Comparison of ENCODE assay signal across 9 mouse cellular contexts in the genomic region with DNA sequence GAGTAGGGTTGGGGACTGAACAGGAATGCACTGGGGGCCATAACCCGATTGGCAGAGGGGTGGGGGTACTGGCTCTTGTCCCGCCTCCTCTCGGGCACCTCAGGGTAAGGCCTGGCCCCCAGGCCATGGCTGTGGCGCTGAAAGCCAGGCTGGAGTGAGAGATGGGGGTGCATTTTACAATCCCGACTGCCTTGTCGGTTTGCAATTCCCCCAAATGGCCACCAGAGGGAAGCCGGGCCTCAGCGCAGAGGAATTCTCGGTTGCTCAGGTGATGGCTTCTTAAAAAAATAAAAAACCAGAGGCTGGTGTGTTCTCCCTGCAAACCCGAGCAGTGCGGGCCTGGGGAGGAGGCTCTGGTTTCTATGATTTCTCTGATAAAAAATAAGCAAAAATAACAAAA. TPM values are rescaled to one million over a fixed set of nuclear protein-coding genes. Genes with fewer than 3 reads are reported as not detected.
A peak's percentile ranks its signal among the peaks of the same experiment; 100 is the strongest.
DNase-seq lines count a peak whose midpoint lies in the region; ATAC-seq and TF ChIP-seq lines count a peak whose summit lies in the region.
"Had no signal": no experiment of that assay in that cellular context is flagged by ENCODE, and none has a peak within 500 bp of the region (broad histone marks: within the 10 kb centered on the region; RNA-seq: fewer than 3 reads in every experiment).

No protein-coding gene starts in this region.

- no peak overlapping the region for H3K4me3 ChIP-seq in forebrain, embryonic 11.5 days (ENCODE audit: low read depth, low read length)
- H3K4me3 ChIP-seq in forebrain, embryonic 13.5 days: no peak overlapping the region
- no peak overlapping the region for H3K4me3 ChIP-seq in spleen, adult 2 months (ENCODE audit: extremely low read depth, insufficient read depth, insufficient read length)
- no peak overlapping the region for H3K4me3 ChIP-seq in hindbrain, postnatal 0 days (ENCODE audit: low read length)
- H3K4me3 ChIP-seq: heart, embryonic 15.5 days had no signal

- peak; percentile 77 for DNase-seq in forebrain, embryonic 11.5 days (ENCODE audit: low spot score)
- peak in 1 of 2 experiments; percentile 46 for DNase-seq in spleen, adult 2 months (ENCODE audit: low read depth in 1 of 2, low spot score in 2 of 2)
- no peak for DNase-seq in spleen, postnatal 14 days (ENCODE audit: low spot score in 2 of 2)
- DNase-seq in cerebellum, adult 9-11 months: peak; percentile 77
- peak; percentile 88 for DNase-seq in hindbrain, postnatal 0 days (ENCODE audit: low spot score)
- peak; percentile 54 for DNase-seq in lung, postnatal 14 days
- peak; percentile 34 to 57 for DNase-seq in thymus, postnatal 10 days (ENCODE audit: low spot score in 2 of 2)

- H3K9me3 ChIP-seq in forebrain, embryonic 11.5 days (ENCODE audit: control insufficient read depth, low read length): no peaks in the 10 kb centered on the region
- H3K9me3 ChIP-seq in forebrain, embryonic 13.5 days (replicated peaks): no peaks in the 10 kb centered on the region
- no peaks in the 10 kb centered on the region for H3K9me3 ChIP-seq in hindbrain, postnatal 0 days (ENCODE audit: low read length)
- H3K9me3 ChIP-seq: heart, embryonic 15.5 days had no signal

- TF ChIP-seq POLR2A in spleen, adult 2 months (IDR thresholded peaks at IDR 0.05; ENCODE audit: low read depth, low read length): no peak

- H3K4me1 ChIP-seq in forebrain, embryonic 11.5 days (replicated peaks; ENCODE audit: control insufficient read depth, insufficient read depth, low read length): peaks cover 14% of the 10 kb centered on the region
- H3K4me1 ChIP-seq in forebrain, embryonic 13.5 days: peaks cover 26% of the 10 kb centered on the region
- H3K4me1 ChIP-seq in spleen, adult 2 months (ENCODE audit: control insufficient read depth, insufficient read depth, insufficient read length): 0 out of 2 replicates have a peak, but pooled peaks cover 4% of the 10 kb centered on the region
- no peaks in the 10 kb centered on the region for H3K4me1 ChIP-seq in hindbrain, postnatal 0 days (ENCODE audit: insufficient read depth, low read length)

- no peaks in the 10 kb centered on the region for H3K36me3 ChIP-seq in forebrain, embryonic 11.5 days (ENCODE audit: control insufficient read depth, insufficient read depth, low read length)
- no peaks in the 10 kb centered on the region for H3K36me3 ChIP-seq in forebrain, embryonic 13.5 days (ENCODE audit: poor library complexity, severe bottlenecking)
- H3K36me3 ChIP-seq in spleen, adult 2 months (ENCODE audit: control insufficient read depth, insufficient read depth, low read length): no peaks in the 10 kb centered on the region
- H3K36me3 ChIP-seq in hindbrain, postnatal 0 days (ENCODE audit: insufficient read depth, low read length): no peaks in the 10 kb centered on the region
- H3K36me3 ChIP-seq: heart, embryonic 15.5 days had no signal

- ATAC-seq in forebrain, embryonic 11.5 days (replicated peaks; ENCODE audit: low FRiP score): no peak
- ATAC-seq in forebrain, embryonic 13.5 days: no peak
- peak; percentile 27 for ATAC-seq in hindbrain, postnatal 0 days

- TF ChIP-seq CTCF in spleen, adult 2 months (IDR thresholded peaks at IDR 0.05; ENCODE audit: extremely low read depth, insufficient read depth, insufficient read length, insufficient replicate concordance): peak; percentile 95
- TF ChIP-seq CTCF in hindbrain, postnatal 0 days (IDR thresholded peaks at IDR 0.05; ENCODE audit: low read depth): peak; percentile 93

- H3K9ac ChIP-seq in forebrain, embryonic 11.5 days (ENCODE audit: low read length): no peak overlapping the region
- no peak overlapping the region for H3K9ac ChIP-seq in forebrain, embryonic 13.5 days
- no peak overlapping the region for H3K9ac ChIP-seq in hindbrain, postnatal 0 days (replicated peaks; ENCODE audit: low read length)
- H3K9ac ChIP-seq: heart, embryonic 15.5 days had no signal

- no peak overlapping the region for H3K4me2 ChIP-seq in forebrain, embryonic 11.5 days (ENCODE audit: low read depth, low read length, severe bottlenecking)
- H3K4me2 ChIP-seq in forebrain, embryonic 13.5 days: no peak overlapping the region
- H3K4me2 ChIP-seq in hindbrain, postnatal 0 days (ENCODE audit: low read depth, low read length): no peak overlapping the region
- H3K4me2 ChIP-seq: heart, embryonic 15.5 days had no signal

- no peak overlapping the region for H3K27ac ChIP-seq in forebrain, embryonic 11.5 days (ENCODE audit: low read depth, low read length)
- H3K27ac ChIP-seq in forebrain, embryonic 13.5 days: no peak overlapping the region
- H3K27ac ChIP-seq in spleen, adult 2 months (ENCODE audit: insufficient read depth, low read length): no peak overlapping the region
- H3K27ac ChIP-seq in hindbrain, postnatal 0 days: no peak overlapping the region; the same call in 1 of the 2 replicates
- H3K27ac ChIP-seq: heart, embryonic 15.5 days had no signal

- 4% methylated on average over 11 of the region's 11 CpGs for WGBS in forebrain, embryonic 11.5 days
- under 1% methylated on average over 11 of the region's 11 CpGs for WGBS in forebrain, embryonic 13.5 days
- WGBS in spleen, adult 2 months: 4% methylated on average over 11 of the region's 11 CpGs
- 3% methylated on average over 11 of the region's 11 CpGs for WGBS in hindbrain, postnatal 0 days

- peaks cover 32% of the 10 kb centered on the region for H3K27me3 ChIP-seq in forebrain, embryonic 11.5 days (ENCODE audit: control insufficient read depth, insufficient read depth, low read length)
- H3K27me3 ChIP-seq in forebrain, embryonic 13.5 days: peaks cover 40% of the 10 kb centered on the region
- peaks cover 6% of the 10 kb centered on the region for H3K27me3 ChIP-seq in spleen, adult 2 months (ENCODE audit: control insufficient read depth, insufficient read depth, low read length)
- no peaks in the 10 kb centered on the region for H3K27me3 ChIP-seq in hindbrain, postnatal 0 days (ENCODE audit: insufficient read depth, low read length)

RNA-seq across cellular contexts. Expression of a gene that starts 2.6 kb away (rescaled TPM):
- polyA plus RNA-seq in forebrain, embryonic 11.5 days (2014; fragmentation: Nextera tagmentation; extraction: Ambion mirVana): not detected in 2 replicates
- 0.17 and 0.30 TPM in 2 replicates for polyA plus RNA-seq in forebrain, embryonic 13.5 days (2015; fragmentation: Nextera tagmentation; extraction: Ambion mirVana)
- 0.19 and 0.54 TPM in 2 replicates for polyA plus RNA-seq in spleen, adult 2 months (2012; rRNA removed)
- total RNA-seq in hindbrain, postnatal 0 days (2014; rRNA removed): 6.2 and 6.9 TPM in 2 replicates
- polyA plus RNA-seq in hindbrain, postnatal 0 days (2015; fragmentation: Nextera tagmentation; extraction: Ambion mirVana): 9.6 and 11.9 TPM in 2 replicates

RNA-seq across cellular contexts. Expression of a gene that starts 3.0 kb away (rescaled TPM):
- 0.37 TPM in 1 of 2 replicates, not detected in the other for polyA plus RNA-seq in forebrain, embryonic 11.5 days (2014; fragmentation: Nextera tagmentation; extraction: Ambion mirVana)
- polyA plus RNA-seq in forebrain, embryonic 13.5 days (2015; fragmentation: Nextera tagmentation; extraction: Ambion mirVana): 0.33 and 0.57 TPM in 2 replicates
- 0.02 TPM in 1 of 2 replicates, not detected in the other for polyA plus RNA-seq in spleen, adult 2 months (2012; rRNA removed)
- 7.0 and 7.3 TPM in 2 replicates for total RNA-seq in hindbrain, postnatal 0 days (2014; rRNA removed)
- polyA plus RNA-seq in hindbrain, postnatal 0 days (2015; fragmentation: Nextera tagmentation; extraction: Ambion mirVana): 4.5 and 5.5 TPM in 2 replicates

RNA-seq across cellular contexts. Expression of a gene that starts 31.3 kb away (rescaled TPM):
- 1.2 and 3.0 TPM in 2 replicates for polyA plus RNA-seq in forebrain, embryonic 11.5 days (2014; fragmentation: Nextera tagmentation; extraction: Ambion mirVana)
- 0.92 and 1.0 TPM in 2 replicates for polyA plus RNA-seq in forebrain, embryonic 13.5 days (2015; fragmentation: Nextera tagmentation; extraction: Ambion mirVana)
- polyA plus RNA-seq in spleen, adult 2 months (2012; rRNA removed): 4.0 and 5.8 TPM in 2 replicates
- 7.2 and 11.7 TPM in 2 replicates for total RNA-seq in hindbrain, postnatal 0 days (2014; rRNA removed)
- 4.7 and 5.8 TPM in 2 replicates for polyA plus RNA-seq in hindbrain, postnatal 0 days (2015; fragmentation: Nextera tagmentation; extraction: Ambion mirVana)

RNA-seq across cellular contexts. Expression of a gene that starts 53.5 kb away (rescaled TPM):
- 1.5 and 2.8 TPM in 2 replicates for polyA plus RNA-seq in forebrain, embryonic 11.5 days (2014; fragmentation: Nextera tagmentation; extraction: Ambion mirVana)
- polyA plus RNA-seq in forebrain, embryonic 13.5 days (2015; fragmentation: Nextera tagmentation; extraction: Ambion mirVana): 0.43 and 0.59 TPM in 2 replicates
- 6.8 and 7.1 TPM in 2 replicates for polyA plus RNA-seq in spleen, adult 2 months (2012; rRNA removed)
- total RNA-seq in hindbrain, postnatal 0 days (2014; rRNA removed): 1.4 TPM in 1 of 2 replicates, not detected in the other
- 0.18 and 0.40 TPM in 2 replicates for polyA plus RNA-seq in hindbrain, postnatal 0 days (2015; fragmentation: Nextera tagmentation; extraction: Ambion mirVana)

Comparison
In these comparisons a context has a peak if more than half of its experiments do, and no peak if none do; other contexts are left out.
1. DNase-seq: peak in forebrain, embryonic 11.5 days (single experiment), cerebellum, adult 9-11 months (single experiment), hindbrain, postnatal 0 days (single experiment), lung, postnatal 14 days (single experiment) and thymus, postnatal 10 days (2 of 2); none in spleen, postnatal 14 days (0 of 2).